Mouse (Mus musculus) hindbrain, postnatal 0 days (tissue): ENCODE measurements around the gene Dmrtc2. TPM values are rescaled to one million over a fixed set of nuclear protein-coding genes. Genes with fewer than 3 reads are reported as not detected.
A peak's percentile ranks its signal among the peaks of the same experiment; 100 is the strongest.
"Not testable (repeated sequence)": the region's sequence is repeated elsewhere in the genome, so short reads cannot be mapped to it uniquely, and the experiment has no call there.

ENCODE experiments used
- ATAC-seq: fragments of 200-750 bp; cut with Nextera tagmentation; 2 replicates; pipeline ENCODE4 v1.8.0; 2017; ENCODE audit warnings: mild to moderate bottlenecking, moderate TSS enrichment, moderate library complexity
- DNase-seq: peaks from one replicate; pipeline ENCODE4 v3.0.0-alpha.2; 2015; ENCODE audit warnings: low spot score
- H3K27ac ChIP-seq: fragments of 300-500 bp; sonication (generic); 2 replicates; pipeline ENCODE4 v1.5.1; 2014; ENCODE audit warnings: mild to moderate bottlenecking
- H3K27me3 ChIP-seq: fragments of 300-500 bp; sonication (generic); 2 replicates; pipeline ENCODE4 v1.6.1; 2014; ENCODE audit warnings: low read length, mixed read lengths; ENCODE audit not compliant: insufficient read depth
- H3K36me3 ChIP-seq: fragments of 300-500 bp; sonication (generic); 2 replicates; pipeline ENCODE4 v1.6.1; 2014; ENCODE audit warnings: low read length, mixed read lengths; ENCODE audit not compliant: insufficient read depth
- H3K4me1 ChIP-seq: fragments of 300-500 bp; sonication (generic); 2 replicates; pipeline ENCODE4 v1.6.1; 2014; ENCODE audit warnings: antibody characterized with exemption, low read length, mixed read lengths; ENCODE audit not compliant: insufficient read depth
- H3K4me2 ChIP-seq: fragments of 300-500 bp; sonication (generic); 2 replicates; pipeline ENCODE4 v1.6.1; 2014; ENCODE audit warnings: low read depth, mild to moderate bottlenecking, low read length, moderate library complexity, mixed read lengths
- H3K4me3 ChIP-seq: fragments of 300-500 bp; sonication (generic); 2 replicates; pipeline ENCODE4 v1.5.1; 2014; ENCODE audit warnings: low read length
- H3K9ac ChIP-seq: fragments of 300-500 bp; sonication (generic); replicated peaks from 2 replicates; pipeline ENCODE4 v1.6.1; 2014; ENCODE audit warnings: mild to moderate bottlenecking, low read length, moderate library complexity, mixed read lengths
- H3K9me3 ChIP-seq: fragments of 300-500 bp; sonication (generic); 2 replicates; pipeline ENCODE4 v1.6.1; 2016; ENCODE audit warnings: low read length, mixed read lengths
- CTCF ChIP-seq: IDR thresholded peaks from 2 replicates; pipeline ENCODE4 v1.5.1; 2016; ENCODE audit warnings: antibody characterized with exemption, control low read depth, low read depth
- WGBS: fragments of 180-500 bp; shearing (Covaris S2); extraction: QIAGEN DNeasy Blood & Tissue Kit; methylation state at CpG from one replicate; pipeline ENCODE4 v1.1.7; 2014; 5-methylcytosine and 5-hydroxymethylcytosine counted together
- polyA plus RNA-seq: library from polyadenylated mRNA; unstranded; fragments of >200 nt; fragmentation: Nextera tagmentation; extraction: Ambion mirVana; gene quantifications from 2 replicates; pipeline ENCODE4 v1.2.1, GENCODE M21; 2015
- total RNA-seq: library from RNA; depleted of rRNA; stranded (reverse); fragments of >200 nt; gene quantifications from 2 replicates; pipeline ENCODE4 v1.2.3, GENCODE M21; 2014; rRNA removed

Gene Dmrtc2
- 1.7 TPM in 1 of 2 replicates, not detected in the other for total RNA-seq
- 0.10 and 0.18 TPM in 2 replicates for polyA plus RNA-seq

GRCm38 (mm10) chr7:24869532-24870165 lies at the start of gene Dmrtc2, which contains the start of gene Lypd4:
Gene Dmrtc2 (plus strand): TSS chr7:24870057.
Gene Lypd4 (minus strand): TSS chr7:24869941.
- H3K9me3 ChIP-seq, result no peaks in the 10 kb centered on the region
- ATAC-seq (peak; percentile 54; the same call in 1 of the 2 replicates), DNase-seq (no peak)
- no peaks in the 10 kb centered on the region for H3K36me3 ChIP-seq
- no peak within 1 kb of the TSS for H3K4me3 ChIP-seq
- H3K9ac ChIP-seq, result no peak within 1 kb of the TSS
- no peak for TF ChIP-seq CTCF
- H3K27me3 ChIP-seq, result no peaks in the 10 kb centered on the region
- no peak within 1 kb of the TSS for H3K27ac ChIP-seq
- WGBS, result 52% methylated on average over 41 of the region's 41 CpGs
- no peak within 1 kb of the TSS for H3K4me2 ChIP-seq
- no peaks in the 10 kb centered on the region for H3K4me1 ChIP-seq

GRCm38 (mm10) chr7:24824452-24824851 lies 45.4 kb upstream of the Dmrtc2 start:
- no peaks in the 10 kb centered on the region for H3K9me3 ChIP-seq
- 69% methylated on average over 7 of the region's 7 CpGs for WGBS
- no peaks in the 10 kb centered on the region for H3K27me3 ChIP-seq
- H3K4me3 ChIP-seq, result no peak overlapping the region
- H3K36me3 ChIP-seq, result no peaks in the 10 kb centered on the region
- H3K9ac ChIP-seq, result no peak overlapping the region
- DNase-seq (no peak), ATAC-seq (no peak)
- no peak for TF ChIP-seq CTCF
- H3K27ac ChIP-seq, result no peak overlapping the region
- no peaks in the 10 kb centered on the region for H3K4me1 ChIP-seq
- H3K4me2 ChIP-seq, result no peak overlapping the region

DNA sequence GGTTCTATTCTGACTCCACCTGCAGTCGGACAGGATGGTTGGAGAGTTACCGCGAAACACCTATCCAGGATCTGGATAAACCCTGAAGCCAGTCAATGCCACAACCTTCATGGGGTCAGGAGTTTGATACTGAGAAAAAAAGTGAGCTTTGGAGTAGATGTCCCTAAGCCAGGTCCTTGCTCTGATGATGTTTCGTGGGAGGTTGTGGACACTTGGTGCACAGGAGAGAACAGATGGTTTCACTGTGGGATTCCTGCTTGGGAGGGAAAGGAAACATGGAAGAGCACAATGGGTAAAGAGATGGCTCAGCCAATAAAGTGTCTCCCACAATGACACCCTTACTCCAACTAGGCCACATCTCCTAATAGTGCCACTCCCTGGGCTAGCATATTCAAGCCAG lies 42.7 kb upstream of the Dmrtc2 start:
- DNase-seq, result no peak
- H3K36me3 ChIP-seq, result no peaks in the 10 kb centered on the region
- 84% methylated on average over 4 of the region's 4 CpGs for WGBS
- no peak overlapping the region for H3K4me2 ChIP-seq
- no peak for TF ChIP-seq CTCF
- no peak for ATAC-seq
- H3K9me3 ChIP-seq, result no peaks in the 10 kb centered on the region
- no peak overlapping the region for H3K27ac ChIP-seq
- H3K4me3 ChIP-seq, result no peak overlapping the region
- no peak overlapping the region for H3K9ac ChIP-seq
- no peaks in the 10 kb centered on the region for H3K4me1 ChIP-seq
- no peaks in the 10 kb centered on the region for H3K27me3 ChIP-seq

DNA sequence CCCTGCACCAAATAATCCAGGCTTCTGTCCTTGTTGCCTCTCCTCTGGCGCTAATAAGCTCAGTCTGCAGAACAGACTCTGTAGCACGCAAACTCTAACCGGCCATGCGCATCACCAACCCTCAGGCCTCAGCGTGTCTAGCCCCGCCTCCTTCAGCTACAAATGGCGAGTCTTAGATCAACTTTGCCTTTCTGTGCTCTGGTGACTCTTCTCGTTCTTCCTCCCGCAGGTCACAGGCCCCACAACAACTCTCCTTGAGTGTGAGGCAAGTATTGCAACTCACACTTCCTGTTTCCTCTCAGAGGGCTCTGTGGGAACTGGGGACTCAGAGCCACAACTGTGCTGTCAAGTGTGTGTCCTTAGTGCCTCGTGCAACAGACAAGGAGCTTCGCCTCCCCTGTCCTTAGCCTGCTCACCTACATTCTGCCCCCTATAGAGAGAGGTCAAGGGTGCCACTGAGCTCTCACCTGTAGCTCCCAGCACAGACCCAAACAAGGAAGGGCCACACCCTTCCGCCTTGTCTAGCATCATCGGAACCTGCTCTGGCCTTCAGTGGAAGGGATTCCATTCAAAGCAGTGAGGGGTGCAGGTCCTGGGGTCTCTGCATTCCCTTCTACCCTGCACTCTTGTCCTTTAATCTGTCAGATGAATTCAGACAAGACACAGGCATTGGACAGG lies 31.0 kb upstream of the Dmrtc2 start:
- WGBS, result 66% methylated on average over 12 of the region's 13 CpGs
- not testable (repeated sequence) for H3K9me3 ChIP-seq, H3K9ac ChIP-seq, H3K4me1 ChIP-seq, H3K27me3 ChIP-seq, H3K36me3 ChIP-seq, ATAC-seq, H3K27ac ChIP-seq, DNase-seq, H3K4me2 ChIP-seq, H3K4me3 ChIP-seq

- Histone ChIP-seq H3K4me2 (no peak overlapping the region), H3K27me3 (no peaks in the 10 kb centered on the region), H3K9ac (no peak overlapping the region), H3K4me3 (no peak overlapping the region), H3K27ac (no peak overlapping the region), H3K9me3 (no peaks in the 10 kb centered on the region), H3K36me3 (no peaks in the 10 kb centered on the region), H3K4me1 (no peaks in the 10 kb centered on the region)
- DNase-seq, result no peak
- no peak for ATAC-seq
- WGBS, result 81% methylated on average over 8 of the region's 8 CpGs
- no peak for TF ChIP-seq CTCF
Observed at GRCm38 (mm10) chr7:24839410-24839808, 30.4 kb upstream of the Dmrtc2 start.

GRCm38 (mm10) chr7:24840331-24840730 lies 29.5 kb upstream of the Dmrtc2 start:
- H3K9me3 ChIP-seq, result no peaks in the 10 kb centered on the region
- H3K27me3 ChIP-seq, result no peaks in the 10 kb centered on the region
- no peak overlapping the region for H3K4me3 ChIP-seq
- 53% methylated on average over 3 of the region's 3 CpGs for WGBS
- no peak for TF ChIP-seq CTCF
- H3K27ac ChIP-seq, result no peak overlapping the region
- DNase-seq (no peak), ATAC-seq (no peak)
- H3K4me2 ChIP-seq, result no peak overlapping the region
- no peaks in the 10 kb centered on the region for H3K36me3 ChIP-seq
- no peaks in the 10 kb centered on the region for H3K4me1 ChIP-seq
- no peak overlapping the region for H3K9ac ChIP-seq

GRCm38 (mm10) chr7:24841009-24841408 lies 28.8 kb upstream of the Dmrtc2 start:
- Histone ChIP-seq H3K9me3 (no peaks in the 10 kb centered on the region), H3K36me3 (no peaks in the 10 kb centered on the region), H3K4me3 (no peak overlapping the region), H3K27ac (no peak overlapping the region), H3K27me3 (no peaks in the 10 kb centered on the region), H3K4me2 (no peak overlapping the region), H3K4me1 (no peaks in the 10 kb centered on the region), H3K9ac (no peak overlapping the region)
- no peak for ATAC-seq
- no peak for TF ChIP-seq CTCF
- 81% methylated on average over 4 of the region's 4 CpGs for WGBS
- DNase-seq, result no peak
